ENCODE assay signal across 13 mouse cellular contexts in genomic region chr3:135534103-135534502, GRCm38 (mm10). TPM values are rescaled to one million over a fixed set of nuclear protein-coding genes. Genes with fewer than 3 reads are reported as not detected.
DNase-seq lines count a peak whose midpoint lies in the region; ATAC-seq and TF ChIP-seq lines count a peak whose summit lies in the region.
"Had no signal": no experiment of that assay in that cellular context is flagged by ENCODE, and none has a peak within 500 bp of the region (broad histone marks: within the 10 kb centered on the region; RNA-seq: fewer than 3 reads in every experiment).

No protein-coding gene starts in this region.

- no peak overlapping the region for H3K4me3 ChIP-seq in intestine, postnatal 0 days (ENCODE audit: low read depth, low read length)
- H3K4me3 ChIP-seq in neural tube, embryonic 15.5 days (replicated peaks): no peak overlapping the region
- H3K4me3 ChIP-seq: neural tube, embryonic 12.5 days had no signal

- no peaks in the 10 kb centered on the region for H3K4me1 ChIP-seq in intestine, postnatal 0 days (replicated peaks; ENCODE audit: control insufficient read depth, insufficient read depth, low read length)
- no peaks in the 10 kb centered on the region for H3K4me1 ChIP-seq in neural tube, embryonic 15.5 days
- H3K4me1 ChIP-seq: neural tube, embryonic 12.5 days had no signal

- H3K27ac ChIP-seq in intestine, postnatal 0 days (ENCODE audit: low read depth, low read length): no peak overlapping the region
- H3K27ac ChIP-seq in neural tube, embryonic 15.5 days (replicated peaks): no peak overlapping the region
- H3K27ac ChIP-seq: neural tube, embryonic 12.5 days had no signal

- H3K9ac ChIP-seq in intestine, postnatal 0 days (ENCODE audit: low read depth, low read length): no peak overlapping the region
- H3K9ac ChIP-seq in neural tube, embryonic 15.5 days (replicated peaks): no peak overlapping the region
- H3K9ac ChIP-seq: neural tube, embryonic 12.5 days had no signal

- intact Hi-C loops in heart, postnatal 25 days (cut with DNase I): loop anchor here (5.0 kb wide), 1 partner anchor 132 kb away; no protein-coding TSS in a partner anchor

- H3K9me3 ChIP-seq in intestine, postnatal 0 days (ENCODE audit: control insufficient read depth): no peaks in the 10 kb centered on the region
- H3K9me3 ChIP-seq in neural tube, embryonic 15.5 days (replicated peaks): no peaks in the 10 kb centered on the region
- H3K9me3 ChIP-seq: neural tube, embryonic 12.5 days had no signal

- WGBS in intestine, postnatal 0 days: 55% methylated on average over 4 of the region's 5 CpGs
- WGBS in neural tube, embryonic 15.5 days: 82% methylated on average over 4 of the region's 5 CpGs

- peak; percentile 93 for ATAC-seq in intestine, postnatal 0 days
- ATAC-seq in neural tube, embryonic 15.5 days (ENCODE audit: low FRiP score): no peak

- TF ChIP-seq CTCF in intestine, postnatal 0 days (IDR thresholded peaks at IDR 0.05; ENCODE audit: low read depth): peak; percentile 74

- DNase-seq in heart, adult 11 months: peak; percentile 91
- DNase-seq in heart, postnatal 25 days (ENCODE audit: low spot score): no peak
- DNase-seq in urinary bladder, postnatal 14 days (ENCODE audit: low spot score): peak; percentile 33
- no peak for DNase-seq in urinary bladder, postnatal 10 days (ENCODE audit: low spot score)
- peak; percentile 68 for DNase-seq in yolk sac, embryonic 10.5 days (ENCODE audit: low spot score)
- DNase-seq in c-Kit-positive CD71-positive TER-119-positive erythroid progenitor cells, embryonic 14.5 days (ENCODE audit: low spot score): no peak
- DNase-seq: cerebellum, postnatal 10 days; gastrocnemius, postnatal 10 days; kidney, adult 8-10 months; right cerebral cortex, postnatal 25 days had no signal

- no peaks in the 10 kb centered on the region for H3K27me3 ChIP-seq in intestine, postnatal 0 days (replicated peaks; ENCODE audit: control insufficient read depth, insufficient read depth, low read length)
- no peaks in the 10 kb centered on the region for H3K27me3 ChIP-seq in neural tube, embryonic 15.5 days (replicated peaks)
- H3K27me3 ChIP-seq: neural tube, embryonic 12.5 days had no signal

- no peak overlapping the region for H3K4me2 ChIP-seq in intestine, postnatal 0 days (replicated peaks; ENCODE audit: low read depth)
- no peak overlapping the region for H3K4me2 ChIP-seq in neural tube, embryonic 15.5 days
- H3K4me2 ChIP-seq: neural tube, embryonic 12.5 days had no signal

- H3K36me3 ChIP-seq in intestine, postnatal 0 days (ENCODE audit: control insufficient read depth, insufficient read depth): no peaks in the 10 kb centered on the region
- no peaks in the 10 kb centered on the region for H3K36me3 ChIP-seq in neural tube, embryonic 15.5 days
- H3K36me3 ChIP-seq: neural tube, embryonic 12.5 days had no signal

RNA-seq across cellular contexts. Expression of gene Manba, which starts 48.7 kb away (rescaled TPM):
- 10 to 100 TPM; 18.4 to 18.8 TPM for total RNA-seq in heart, postnatal 25 days (2021)
- 18.6 and 20.9 TPM in 2 replicates for polyA plus RNA-seq in intestine, postnatal 0 days (2015; fragmentation: Nextera tagmentation; extraction: Ambion mirVana)
- 7.4 and 8.8 TPM in 2 replicates for polyA plus RNA-seq in neural tube, embryonic 15.5 days (2015; fragmentation: Nextera tagmentation; extraction: Ambion mirVana)

Comparison
In these comparisons a context has a peak if more than half of its experiments do, and no peak if none do; other contexts are left out.
1. DNase-seq: peak in heart, adult 11 months (single experiment), urinary bladder, postnatal 14 days (single experiment) and yolk sac, embryonic 10.5 days (single experiment); none in heart, postnatal 25 days (single experiment), urinary bladder, postnatal 10 days (single experiment) and c-Kit-positive CD71-positive TER-119-positive erythroid progenitor cells, embryonic 14.5 days (single experiment).